Mouse (Mus musculus): ENCODE results near the gene Tnc. TPM values are rescaled to one million over a fixed set of nuclear protein-coding genes. Genes with fewer than 3 reads are reported as not detected.

The Tnc gene
- polyA plus RNA-seq, 1 experiment, result 77.4 TPM

DNA sequence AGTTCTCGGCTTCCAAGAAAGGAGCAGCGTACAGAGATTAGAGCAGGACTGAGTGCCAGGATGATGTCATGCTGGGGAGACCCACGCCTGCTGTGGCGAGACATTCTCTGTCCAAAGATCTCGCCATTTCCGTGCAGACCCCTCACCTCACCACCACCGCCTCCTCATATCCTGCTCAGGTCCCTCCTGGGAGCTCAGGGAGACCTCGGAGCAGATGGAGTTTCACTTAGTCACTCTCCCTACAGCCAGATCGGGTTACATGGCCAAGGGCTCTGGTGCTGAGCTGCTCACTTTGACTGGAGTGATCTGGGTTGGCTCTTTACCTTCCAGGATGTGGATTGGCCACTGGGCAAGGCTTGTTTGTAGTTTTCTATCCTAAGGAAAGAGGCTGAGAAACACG lies 18.5 kb upstream of the Tnc start:
- DNase-seq (ENCODE audit: low read depth), result peak; percentile 18
- TF ChIP-seq POLR2A (IDR thresholded peaks at IDR 0.05; ENCODE audit: borderline replicate concordance, extremely low read depth, insufficient read depth, insufficient read length, poor library complexity, severe bottlenecking) (no peak), CTCF (IDR thresholded peaks at IDR 0.05; ENCODE audit: borderline replicate concordance, extremely low read depth, insufficient read depth, insufficient read length) (no peak)

DNA sequence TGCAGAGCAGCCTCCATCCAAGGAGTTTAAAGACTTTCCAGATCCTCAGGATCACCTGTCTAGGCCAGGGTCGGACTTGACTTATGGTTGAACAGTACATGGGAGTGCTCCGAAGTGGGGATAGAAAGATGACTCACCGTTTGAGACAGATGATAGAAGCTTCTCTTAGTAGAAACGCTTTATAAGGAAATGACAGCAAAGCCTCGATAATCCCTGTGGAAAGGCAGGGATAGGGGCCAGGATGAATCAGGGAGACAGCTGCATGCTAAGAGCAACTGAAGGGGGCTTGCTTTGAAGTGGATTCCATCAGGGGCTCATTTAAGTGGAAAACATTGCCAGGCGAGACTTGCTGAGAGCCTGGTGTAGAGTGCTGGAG lies 12.0 kb upstream of the Tnc start:
- DNase-seq (ENCODE audit: low read depth), result peak; percentile 38

DNA sequence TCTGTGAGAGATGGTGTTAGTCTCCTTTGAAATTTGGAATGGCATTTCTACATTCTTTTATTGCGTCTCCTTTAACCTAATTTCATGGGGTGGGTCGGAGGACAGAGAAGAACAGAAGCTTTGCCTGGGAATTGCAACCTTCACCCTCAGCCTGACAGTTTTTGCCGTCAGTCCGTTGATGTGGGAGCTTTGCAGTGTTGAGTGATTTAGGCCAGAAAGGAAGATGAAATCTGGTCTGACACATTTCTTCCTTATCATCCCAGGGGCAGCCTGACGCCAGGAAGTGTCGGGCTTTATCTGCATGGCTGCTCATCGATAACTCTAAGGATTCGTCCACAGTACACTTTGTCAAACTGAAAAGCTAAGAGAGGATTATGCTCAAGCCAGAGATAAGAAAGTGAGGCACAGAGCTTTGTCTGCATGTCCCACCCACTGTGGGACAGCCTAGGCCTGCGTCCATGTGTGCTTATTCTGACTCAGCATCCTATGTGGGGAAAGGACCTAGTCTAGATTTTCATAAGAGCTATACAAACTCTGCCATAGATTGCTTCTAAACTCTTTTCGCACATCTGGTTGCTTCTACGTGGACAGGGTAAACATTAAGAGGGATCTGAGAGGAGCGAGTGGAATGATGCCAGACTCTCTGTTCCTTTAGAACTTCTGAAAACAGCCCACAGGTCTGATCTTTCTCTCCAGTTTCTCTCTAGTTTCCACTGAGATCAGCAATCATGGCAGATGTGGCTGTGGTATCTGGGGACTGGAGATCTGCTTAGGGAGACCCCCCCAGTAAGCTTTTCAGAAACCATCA lies 11.4 kb upstream of the Tnc start:
- no peak for DNase-seq (ENCODE audit: low read depth)
- TF ChIP-seq POLR2A (IDR thresholded peaks at IDR 0.05; ENCODE audit: borderline replicate concordance, extremely low read depth, insufficient read depth, insufficient read length, poor library complexity, severe bottlenecking) (no peak), CTCF (IDR thresholded peaks at IDR 0.05; ENCODE audit: borderline replicate concordance, extremely low read depth, insufficient read depth, insufficient read length) (no peak)

More for the DNA sequence above, 12.0 kb upstream of the Tnc start:
- TF ChIP-seq CTCF (IDR thresholded peaks at IDR 0.05; ENCODE audit: borderline replicate concordance, extremely low read depth, insufficient read depth, insufficient read length) (no peak), POLR2A (IDR thresholded peaks at IDR 0.05; ENCODE audit: borderline replicate concordance, extremely low read depth, insufficient read depth, insufficient read length, poor library complexity, severe bottlenecking) (no peak)

- DNase-seq (ENCODE audit: low read depth), result no peak
- TF ChIP-seq POLR2A (IDR thresholded peaks at IDR 0.05; ENCODE audit: borderline replicate concordance, extremely low read depth, insufficient read depth, insufficient read length, poor library complexity, severe bottlenecking) (no peak), CTCF (IDR thresholded peaks at IDR 0.05; ENCODE audit: borderline replicate concordance, extremely low read depth, insufficient read depth, insufficient read length) (no peak)
Measured at GRCm38 (mm10) chr4:64048177-64048576, 1.4 kb upstream of the Tnc start.

GRCm38 (mm10) chr4:64043893-64044292 lies 2.9 kb downstream of the Tnc start:
- no peak for DNase-seq (ENCODE audit: low read depth)
- TF ChIP-seq POLR2A (IDR thresholded peaks at IDR 0.05; ENCODE audit: borderline replicate concordance, extremely low read depth, insufficient read depth, insufficient read length, poor library complexity, severe bottlenecking) (no peak), CTCF (IDR thresholded peaks at IDR 0.05; ENCODE audit: borderline replicate concordance, extremely low read depth, insufficient read depth, insufficient read length) (no peak)

- no peak for TF ChIP-seq POLR2A (IDR thresholded peaks at IDR 0.05; ENCODE audit: borderline replicate concordance, extremely low read depth, insufficient read depth, insufficient read length, poor library complexity, severe bottlenecking)
- no peak for TF ChIP-seq CTCF (IDR thresholded peaks at IDR 0.05; ENCODE audit: borderline replicate concordance, extremely low read depth, insufficient read depth, insufficient read length)
- DNase-seq (ENCODE audit: low read depth), result peak; percentile 29
Measured at GRCm38 (mm10) chr4:64043371-64043770, 3.4 kb downstream of the Tnc start.

GRCm38 (mm10) chr4:64039091-64039490 lies 7.7 kb downstream of the Tnc start:
- no peak for DNase-seq (ENCODE audit: low read depth)
- TF ChIP-seq POLR2A (IDR thresholded peaks at IDR 0.05; ENCODE audit: borderline replicate concordance, extremely low read depth, insufficient read depth, insufficient read length, poor library complexity, severe bottlenecking) (no peak), CTCF (IDR thresholded peaks at IDR 0.05; ENCODE audit: borderline replicate concordance, extremely low read depth, insufficient read depth, insufficient read length) (no peak)

DNA sequence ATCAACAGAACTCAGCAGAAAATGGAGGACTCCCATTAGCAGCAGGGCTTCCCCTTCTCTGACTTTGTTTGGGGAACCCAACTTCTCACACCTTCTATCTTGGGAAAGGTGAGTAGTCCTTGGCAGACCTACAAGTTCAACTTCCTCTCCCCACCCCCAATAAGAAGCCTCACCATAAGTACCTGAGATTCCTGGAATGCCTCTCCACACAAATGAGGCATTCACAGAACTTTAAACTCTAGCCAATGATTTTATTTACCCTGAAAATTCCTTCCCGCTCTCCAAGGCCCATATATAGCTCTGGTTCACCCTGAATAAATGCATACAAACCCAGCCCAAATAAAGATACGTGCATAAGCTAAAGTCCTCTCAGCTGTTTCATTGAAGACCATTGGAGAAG lies 9.3 kb downstream of the Tnc start:
- DNase-seq (ENCODE audit: low read depth), result no peak
- no peak for TF ChIP-seq POLR2A (IDR thresholded peaks at IDR 0.05; ENCODE audit: borderline replicate concordance, extremely low read depth, insufficient read depth, insufficient read length, poor library complexity, severe bottlenecking)
- TF ChIP-seq CTCF (IDR thresholded peaks at IDR 0.05; ENCODE audit: borderline replicate concordance, extremely low read depth, insufficient read depth, insufficient read length), result no peak

DNA sequence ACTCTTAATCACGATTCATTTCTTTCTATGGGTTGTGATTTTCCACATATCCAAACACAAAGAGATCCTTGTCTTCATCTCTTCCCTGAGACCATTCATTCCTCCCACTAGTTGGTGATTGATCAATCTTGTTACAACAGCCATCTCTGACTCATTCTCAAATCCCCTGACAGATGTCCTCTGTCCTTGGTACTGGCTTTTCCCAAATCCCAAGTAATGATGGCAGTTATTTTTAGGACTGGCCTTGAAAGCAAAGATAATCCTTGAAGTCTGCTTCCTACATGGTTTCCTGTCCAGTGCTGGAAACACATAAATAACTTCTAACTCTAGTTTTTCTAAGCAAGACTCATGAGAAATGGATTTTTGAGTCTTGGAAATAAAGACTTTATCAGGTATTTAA lies 12.1 kb downstream of the Tnc start:
- TF ChIP-seq CTCF (IDR thresholded peaks at IDR 0.05; ENCODE audit: borderline replicate concordance, extremely low read depth, insufficient read depth, insufficient read length), result no peak
- TF ChIP-seq POLR2A (IDR thresholded peaks at IDR 0.05; ENCODE audit: borderline replicate concordance, extremely low read depth, insufficient read depth, insufficient read length, poor library complexity, severe bottlenecking), result no peak
- DNase-seq (ENCODE audit: low read depth), result no peak

GRCm38 (mm10) chr4:64033191-64033590 lies 13.6 kb downstream of the Tnc start:
- no peak for TF ChIP-seq CTCF (IDR thresholded peaks at IDR 0.05; ENCODE audit: borderline replicate concordance, extremely low read depth, insufficient read depth, insufficient read length)
- TF ChIP-seq POLR2A (IDR thresholded peaks at IDR 0.05; ENCODE audit: borderline replicate concordance, extremely low read depth, insufficient read depth, insufficient read length, poor library complexity, severe bottlenecking), result no peak
- peak; percentile 45 for DNase-seq (ENCODE audit: low read depth)

DNA sequence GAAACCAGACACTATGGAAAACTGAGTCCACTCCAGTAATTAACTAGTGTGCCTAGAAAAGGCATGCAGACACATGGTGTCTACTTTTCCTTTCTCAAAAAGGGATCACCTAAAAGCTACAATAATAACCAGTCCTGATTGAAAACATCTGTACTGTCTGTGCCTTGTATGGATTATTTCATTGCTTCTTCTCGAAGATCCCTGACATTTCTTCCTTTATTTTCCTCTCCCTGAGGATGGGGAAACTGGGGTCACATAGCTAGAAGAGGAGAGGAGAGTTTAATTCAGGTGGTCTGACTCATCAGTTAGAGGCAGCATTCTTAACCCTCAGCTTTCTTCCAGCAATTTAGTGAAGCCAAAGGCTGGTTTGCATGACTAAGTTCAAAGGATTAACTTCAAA lies 17.3 kb downstream of the Tnc start:
- TF ChIP-seq CTCF (IDR thresholded peaks at IDR 0.05; ENCODE audit: borderline replicate concordance, extremely low read depth, insufficient read depth, insufficient read length), result no peak
- no peak for TF ChIP-seq POLR2A (IDR thresholded peaks at IDR 0.05; ENCODE audit: borderline replicate concordance, extremely low read depth, insufficient read depth, insufficient read length, poor library complexity, severe bottlenecking)
- no peak for DNase-seq (ENCODE audit: low read depth)

- no peak for DNase-seq (ENCODE audit: low read depth)
- TF ChIP-seq POLR2A (IDR thresholded peaks at IDR 0.05; ENCODE audit: borderline replicate concordance, extremely low read depth, insufficient read depth, insufficient read length, poor library complexity, severe bottlenecking) (no peak), CTCF (IDR thresholded peaks at IDR 0.05; ENCODE audit: borderline replicate concordance, extremely low read depth, insufficient read depth, insufficient read length) (no peak)
Measured at GRCm38 (mm10) chr4:64025591-64025990, 21.2 kb downstream of the Tnc start.
